Mouse (Mus musculus) G1E (cell line): ENCODE data around the gene Dhx35. TPM values are rescaled to one million over a fixed set of nuclear protein-coding genes. Genes with fewer than 3 reads are reported as not detected.

Experiments used
- ATAC-seq: 2 replicates; pipeline ENCODE4 v1.8.0; 2016; ENCODE audit warnings: mild to moderate bottlenecking; ENCODE audit not compliant: insufficient number of reproducible peaks, poor library complexity, low FRiP score, severe bottlenecking; ENCODE audit errors: extremely low read depth
- DNase-seq: peaks from one replicate; pipeline ENCODE4 v3.0.0; 2012; ENCODE audit warnings: low spot score
- H3K27me3 ChIP-seq: 2 replicates; pipeline ENCODE4 v1.6.1; 2012; ENCODE audit warnings: mild to moderate bottlenecking, low read length, inconsistent platforms; ENCODE audit not compliant: insufficient read depth
- H3K36me3 ChIP-seq: replicated peaks from 2 replicates; pipeline ENCODE3; 2012; ENCODE audit warnings: mild to moderate bottlenecking, inconsistent platforms
- H3K4me1 ChIP-seq: 2 replicates; pipeline ENCODE4 v1.6.1; 2012; ENCODE audit warnings: low read depth, low read length, inconsistent platforms, mixed read lengths; ENCODE audit not compliant: insufficient read depth
- H3K4me3 ChIP-seq: 2 replicates; pipeline ENCODE4 v1.5.1; 2012; ENCODE audit warnings: low read depth, mild to moderate bottlenecking, inconsistent platforms, low read length, moderate library complexity, mixed read lengths
- H3K9me3 ChIP-seq: replicated peaks from 2 replicates; pipeline ENCODE4 v1.6.1; 2012; ENCODE audit warnings: inconsistent platforms
- CTCF ChIP-seq: IDR thresholded peaks from 2 replicates; pipeline ENCODE4 v1.5.1; 2012; ENCODE audit warnings: low read depth, low read length, inconsistent platforms, mixed read lengths
- GATA1 ChIP-seq: IDR thresholded peaks from 2 replicates; pipeline ENCODE4 v1.6.1; 2012; ENCODE audit warnings: borderline replicate concordance, low read length, inconsistent platforms, mixed read lengths
- GATA2 ChIP-seq: IDR thresholded peaks from 2 replicates; pipeline ENCODE4 v1.6.1; 2012; ENCODE audit warnings: low read depth, low read length, inconsistent platforms, borderline replicate concordance
- POLR2AphosphoS5 ChIP-seq: IDR thresholded peaks from 2 replicates; pipeline ENCODE4 v1.6.1; 2012; ENCODE audit warnings: low read depth, low read length, inconsistent platforms; ENCODE audit not compliant: insufficient replicate concordance
- TAL1 ChIP-seq: conservative IDR thresholded peaks from 2 replicates; pipeline ENCODE4 v1.6.1; 2012; ENCODE audit warnings: low read depth, low read length, inconsistent platforms, mixed read lengths
- polyA plus RNA-seq: library from polyadenylated mRNA; stranded (reverse); fragments of >175 nt; gene quantifications from 2 replicates; pipeline ENCODE4 v1.2.3, GENCODE M21; 2012
- total RNA-seq, 2 experiments: library from RNA; stranded (forward) in 1 of 2; stranded (reverse) in 1 of 2; fragments of 200-1000 nt in 1 of 2; fragments of >200 nt in 1 of 2; fragmentation: Nextera tagmentation in 1 of 2; gene quantifications; 2 replicates each; pipeline ENCODE4 v1.2.3; 2014 to 2017

The Dhx35 gene
- total and polyA plus RNA-seq, 3 experiments: 9.6 to 28.2 (median 24.2) TPM

DNA sequence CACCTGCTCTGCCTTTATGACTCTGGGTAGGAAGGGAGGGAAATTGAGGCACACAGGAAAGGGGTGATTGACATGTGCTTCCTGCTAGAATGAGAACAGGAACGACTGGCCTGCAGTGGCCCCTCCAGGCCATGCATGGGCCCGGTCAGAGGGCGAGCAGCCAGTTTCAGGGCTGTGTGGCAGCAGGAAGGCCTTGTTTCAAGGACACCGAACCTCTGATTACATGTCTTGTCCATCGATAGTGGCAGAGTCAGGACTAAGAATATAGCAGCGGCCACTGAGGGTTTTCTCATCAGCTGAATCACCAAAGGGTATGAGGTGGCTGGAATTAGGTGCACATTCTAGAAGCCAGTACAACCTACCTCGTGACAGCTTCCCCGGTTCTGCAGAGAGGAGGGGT lies 19.7 kb upstream of the Dhx35 start:
- ATAC-seq (no peak), DNase-seq (no peak)
- Histone ChIP-seq H3K36me3 (peaks cover 91% of the 10 kb centered on the region), H3K27me3 (no peaks in the 10 kb centered on the region), H3K9me3 (no peaks in the 10 kb centered on the region), H3K4me3 (no peak overlapping the region), H3K4me1 (peaks cover 22% of the 10 kb centered on the region)
- TF ChIP-seq GATA2 (no peak), POLR2AphosphoS5 (no peak), TAL1 (no peak), GATA1 (no peak), CTCF (no peak)

DNA sequence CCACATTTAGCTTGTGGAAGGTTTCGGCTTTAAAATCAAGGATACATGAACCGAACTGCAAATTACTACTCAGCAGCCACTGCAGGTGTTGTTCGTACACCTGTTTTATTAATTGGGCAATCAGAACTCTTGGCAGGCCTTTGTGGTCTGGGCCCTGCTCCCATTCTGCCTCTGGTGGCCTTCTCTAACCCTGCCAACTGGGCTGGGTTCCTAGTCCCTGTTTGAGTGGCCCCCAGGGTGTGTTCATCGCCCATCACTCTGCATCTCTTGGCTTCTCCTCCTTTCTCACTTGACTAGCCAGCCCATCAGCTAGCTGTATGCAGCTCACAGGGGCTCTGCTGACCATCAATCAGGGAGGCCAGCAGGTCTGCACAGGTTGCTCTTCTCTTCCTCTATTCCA lies 17.9 kb upstream of the Dhx35 start:
- TF ChIP-seq TAL1 (no peak), GATA2 (no peak), POLR2AphosphoS5 (no peak), GATA1 (no peak), CTCF (no peak)
- Histone ChIP-seq H3K9me3 (no peaks in the 10 kb centered on the region), H3K4me1 (peaks cover 6% of the 10 kb centered on the region), H3K36me3 (peaks cover 93% of the 10 kb centered on the region), H3K27me3 (no peaks in the 10 kb centered on the region), H3K4me3 (no peak overlapping the region)
- DNase-seq (no peak), ATAC-seq (no peak)

DNA sequence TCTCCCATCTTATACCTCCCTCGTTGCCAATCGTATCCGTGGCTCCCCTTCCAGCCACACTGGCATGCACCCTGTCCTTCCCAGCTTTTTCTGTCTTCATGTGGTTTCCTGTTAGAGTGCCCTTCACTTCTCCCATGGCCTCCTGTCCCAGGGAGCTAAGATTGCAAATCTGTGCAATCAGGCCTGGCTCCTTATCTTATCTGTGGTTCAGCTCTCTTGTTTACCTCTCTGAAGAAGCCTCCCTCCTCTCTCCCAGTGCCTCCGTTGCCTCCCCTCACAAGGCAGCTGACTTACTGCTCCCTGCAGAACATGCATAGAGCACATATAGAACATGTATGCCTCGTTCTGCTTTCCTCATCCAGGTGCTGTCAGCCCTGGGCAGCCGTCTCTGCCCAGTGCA lies 17.1 kb upstream of the Dhx35 start:
- no peak for ATAC-seq
- peaks cover 92% of the 10 kb centered on the region for H3K36me3 ChIP-seq

DNA sequence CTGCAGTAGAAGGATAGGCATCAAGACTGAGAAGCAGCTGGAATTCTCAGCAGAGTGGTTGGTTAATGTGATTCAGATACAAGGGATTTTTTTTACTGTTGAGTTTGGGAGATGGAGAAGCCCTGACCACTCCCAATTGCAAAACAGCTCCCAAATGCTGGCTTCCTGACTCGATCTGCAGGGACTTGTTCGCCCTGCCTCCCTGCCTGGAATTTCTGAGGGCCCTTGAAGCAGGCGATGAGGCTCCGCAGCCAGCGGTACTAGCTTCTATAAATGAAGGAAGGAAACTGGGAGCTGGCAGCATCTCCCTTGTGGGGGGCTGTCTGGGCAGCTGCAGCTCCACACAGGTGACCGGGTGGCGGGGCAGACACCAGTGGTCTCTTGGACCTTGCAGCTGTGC lies 16.3 kb upstream of the Dhx35 start:
- ATAC-seq: no peak
- Histone ChIP-seq H3K36me3 (peaks cover 92% of the 10 kb centered on the region), H3K9me3 (no peaks in the 10 kb centered on the region), H3K4me1 (peaks cover 6% of the 10 kb centered on the region), H3K27me3 (no peaks in the 10 kb centered on the region), H3K4me3 (no peak overlapping the region)
- DNase-seq: no peak
- TF ChIP-seq GATA2 (no peak), CTCF (no peak), TAL1 (no peak), POLR2AphosphoS5 (no peak), GATA1 (no peak)

More for the DNA sequence above, 17.1 kb upstream of the Dhx35 start:
- Histone ChIP-seq H3K4me1 (peaks cover 6% of the 10 kb centered on the region), H3K9me3 (no peaks in the 10 kb centered on the region), H3K27me3 (no peaks in the 10 kb centered on the region), H3K4me3 (no peak overlapping the region)
- TF ChIP-seq TAL1 (no peak), GATA1 (no peak), POLR2AphosphoS5 (no peak), GATA2 (no peak), CTCF (no peak)
- no peak for DNase-seq

DNA sequence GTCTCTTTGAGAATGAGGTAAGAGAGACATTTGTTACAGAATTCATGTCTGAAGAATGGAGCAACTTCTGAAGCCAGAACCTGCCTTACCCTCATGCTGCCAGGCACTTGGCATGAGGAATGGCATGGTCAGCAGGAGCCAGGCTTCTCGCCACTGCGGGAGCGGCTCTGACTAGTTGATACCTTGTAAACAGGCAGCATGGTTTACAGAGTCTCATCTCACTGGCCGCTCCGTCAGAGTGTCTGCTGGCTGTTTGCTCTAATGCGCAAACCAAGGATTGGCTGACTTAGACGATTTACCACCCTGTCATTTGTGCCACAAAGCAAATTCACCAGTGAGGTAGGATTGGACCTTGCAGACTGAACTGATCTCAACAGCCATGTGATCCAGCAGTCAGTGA lies 13.5 kb upstream of the Dhx35 start:
- no peak for ATAC-seq
- no peaks in the 10 kb centered on the region for H3K9me3 ChIP-seq
- TF ChIP-seq GATA2: no peak
- TF ChIP-seq CTCF: no peak
- TF ChIP-seq POLR2AphosphoS5: no peak
- TF ChIP-seq TAL1: no peak
- no peak for TF ChIP-seq GATA1
- H3K4me3 ChIP-seq: no peak overlapping the region
- H3K4me1 ChIP-seq: peaks cover 6% of the 10 kb centered on the region
- H3K36me3 ChIP-seq: peaks cover 96% of the 10 kb centered on the region
- DNase-seq: no peak
- no peaks in the 10 kb centered on the region for H3K27me3 ChIP-seq

DNA sequence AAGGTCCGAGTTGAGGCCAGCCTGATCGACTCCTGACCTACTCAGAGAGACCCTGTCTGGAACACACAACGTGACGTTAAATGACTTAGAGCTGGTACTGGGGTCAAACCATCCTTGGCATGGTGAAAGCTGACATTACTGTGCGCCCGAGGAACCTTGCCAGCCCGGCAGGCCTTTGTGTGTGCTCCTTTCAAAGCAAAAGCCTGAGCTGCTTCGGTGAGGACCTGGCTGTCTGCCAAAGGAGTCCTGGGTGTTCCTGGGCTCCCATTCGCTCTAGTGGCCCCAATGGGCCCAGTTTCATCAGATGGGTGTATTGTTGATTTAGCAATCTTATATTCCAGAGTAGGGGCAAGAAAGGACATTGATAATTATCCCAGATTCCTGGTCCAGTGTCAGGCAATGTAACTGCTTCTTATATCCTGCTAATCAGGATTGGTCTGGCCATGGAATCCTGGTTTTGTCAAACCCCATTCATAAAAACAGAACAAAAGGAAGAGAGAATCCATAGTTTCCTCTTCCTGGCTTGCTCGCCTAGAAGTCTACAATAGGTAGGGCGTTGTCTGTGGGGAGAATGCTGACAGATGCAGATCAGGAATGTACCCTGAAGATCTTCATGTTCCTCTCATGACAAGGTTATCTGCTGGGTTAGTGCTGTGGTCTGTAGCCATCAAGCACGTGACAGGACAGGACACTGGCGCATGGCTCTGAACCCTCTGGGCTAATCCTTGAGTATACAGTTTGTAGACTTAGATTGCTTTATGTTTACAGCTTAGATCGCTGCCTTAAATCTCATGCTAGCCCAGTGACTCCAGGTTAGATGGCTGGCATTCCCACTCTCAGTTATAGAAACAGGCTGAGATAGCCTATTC lies 7.4 kb upstream of the Dhx35 start:
- H3K27me3 ChIP-seq: no peaks in the 10 kb centered on the region
- DNase-seq (no peak), ATAC-seq (no peak)
- H3K4me1 ChIP-seq: no peaks in the 10 kb centered on the region
- TF ChIP-seq POLR2AphosphoS5 (no peak), GATA1 (no peak)
- H3K4me3 ChIP-seq: no peak overlapping the region
- peaks cover 45% of the 10 kb centered on the region for H3K36me3 ChIP-seq
- no peaks in the 10 kb centered on the region for H3K9me3 ChIP-seq
